Mouse (Mus musculus): Measurements from ENCODE around the gene Scd2. TPM values are rescaled to one million over a fixed set of nuclear protein-coding genes. Genes with fewer than 3 reads are reported as not detected.

The Scd2 gene
- polyA plus RNA-seq, 1 experiment from 2014 or later = 424 TPM

GRCm38 (mm10) chr19:44287415-44288110, 5.9 kb upstream of the Scd2 start:
- Histone ChIP-seq H3K36me3 (ENCODE audit: control insufficient read depth, insufficient read depth, low read length) (no peaks in the 10 kb centered on the region), H3K4me1 (ENCODE audit: control insufficient read depth, insufficient read depth, low read length) (peaks cover 26% of the 10 kb centered on the region), H3K9me3 (ENCODE audit: control insufficient read depth, low read length) (no peaks in the 10 kb centered on the region), H3K9ac (ENCODE audit: low read length) (no peak overlapping the region), H3K27ac (ENCODE audit: low read depth, low read length) (no peak overlapping the region), H3K27me3 (ENCODE audit: control insufficient read depth, insufficient read depth, low read length) (no peaks in the 10 kb centered on the region), H3K4me2 (ENCODE audit: low read depth) (no peak overlapping the region), H3K4me3 (ENCODE audit: low read depth, low read length) (no peak overlapping the region)
- no peak for DNase-seq (ENCODE audit: low spot score)
- ATAC-seq (ENCODE audit: insufficient read depth, low FRiP score, low TSS enrichment) = no peak
- WGBS = 87% methylated on average over 11 of the region's 11 CpGs

- Histone ChIP-seq H3K9ac (ENCODE audit: low read length) (no peak overlapping the region), H3K27ac (ENCODE audit: low read depth, low read length) (peak overlapping the region; percentile 98), H3K4me2 (ENCODE audit: low read depth) (peak overlapping the region; percentile 72; the same call in 1 of the 2 replicates), H3K4me3 (ENCODE audit: low read depth, low read length) (peak overlapping the region; percentile 68; the same call in 1 of the 2 replicates), H3K9me3 (ENCODE audit: control insufficient read depth, low read length) (no peaks in the 10 kb centered on the region), H3K27me3 (ENCODE audit: control insufficient read depth, insufficient read depth, low read length) (no peaks in the 10 kb centered on the region), H3K36me3 (ENCODE audit: control insufficient read depth, insufficient read depth, low read length) (peaks cover 14% of the 10 kb centered on the region), H3K4me1 (ENCODE audit: control insufficient read depth, insufficient read depth, low read length) (peaks cover 26% of the 10 kb centered on the region)
- no peak for ATAC-seq (ENCODE audit: insufficient read depth, low FRiP score, low TSS enrichment)
- 74% methylated on average over 2 of the region's 2 CpGs for WGBS
- DNase-seq (ENCODE audit: low spot score) = no peak
Observed at GRCm38 (mm10) chr19:44292083-44292482, 1.4 kb upstream of the Scd2 start.

DNA sequence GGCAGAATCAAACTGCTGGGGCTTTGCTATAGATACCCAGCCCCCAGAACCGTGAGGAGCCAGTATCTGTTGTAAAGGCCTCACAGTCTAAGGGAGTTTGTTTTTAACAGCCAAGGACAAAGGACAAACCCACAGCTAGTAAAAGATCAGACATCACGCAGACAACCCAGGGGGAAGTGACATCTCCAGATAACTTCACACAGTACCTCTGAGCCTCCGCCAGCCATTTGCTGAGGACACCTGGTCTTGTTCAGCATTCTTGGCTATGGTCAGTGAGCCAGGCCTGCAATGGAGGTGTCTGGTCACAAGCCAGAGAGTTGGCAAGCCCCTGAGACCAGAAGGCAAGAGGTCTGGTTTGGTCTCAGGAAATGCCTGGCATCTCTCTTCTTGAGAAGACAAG, 991 bp upstream of the Scd2 start:
- ATAC-seq (ENCODE audit: insufficient read depth, low FRiP score, low TSS enrichment) = no peak
- Histone ChIP-seq H3K36me3 (ENCODE audit: control insufficient read depth, insufficient read depth, low read length) (peaks cover 15% of the 10 kb centered on the region), H3K9ac (ENCODE audit: low read length) (no peak overlapping the region; the same call in 1 of the 2 replicates), H3K27ac (ENCODE audit: low read depth, low read length) (peak overlapping the region; percentile 98), H3K27me3 (ENCODE audit: control insufficient read depth, insufficient read depth, low read length) (no peaks in the 10 kb centered on the region), H3K4me1 (ENCODE audit: control insufficient read depth, insufficient read depth, low read length) (peaks cover 30% of the 10 kb centered on the region), H3K4me2 (ENCODE audit: low read depth) (peak overlapping the region; percentile 72), H3K9me3 (ENCODE audit: control insufficient read depth, low read length) (no peaks in the 10 kb centered on the region), H3K4me3 (ENCODE audit: low read depth, low read length) (peak overlapping the region; percentile 68)
- DNase-seq (ENCODE audit: low spot score) = no peak
- 54% methylated on average over 3 of the region's 3 CpGs for WGBS

DNA sequence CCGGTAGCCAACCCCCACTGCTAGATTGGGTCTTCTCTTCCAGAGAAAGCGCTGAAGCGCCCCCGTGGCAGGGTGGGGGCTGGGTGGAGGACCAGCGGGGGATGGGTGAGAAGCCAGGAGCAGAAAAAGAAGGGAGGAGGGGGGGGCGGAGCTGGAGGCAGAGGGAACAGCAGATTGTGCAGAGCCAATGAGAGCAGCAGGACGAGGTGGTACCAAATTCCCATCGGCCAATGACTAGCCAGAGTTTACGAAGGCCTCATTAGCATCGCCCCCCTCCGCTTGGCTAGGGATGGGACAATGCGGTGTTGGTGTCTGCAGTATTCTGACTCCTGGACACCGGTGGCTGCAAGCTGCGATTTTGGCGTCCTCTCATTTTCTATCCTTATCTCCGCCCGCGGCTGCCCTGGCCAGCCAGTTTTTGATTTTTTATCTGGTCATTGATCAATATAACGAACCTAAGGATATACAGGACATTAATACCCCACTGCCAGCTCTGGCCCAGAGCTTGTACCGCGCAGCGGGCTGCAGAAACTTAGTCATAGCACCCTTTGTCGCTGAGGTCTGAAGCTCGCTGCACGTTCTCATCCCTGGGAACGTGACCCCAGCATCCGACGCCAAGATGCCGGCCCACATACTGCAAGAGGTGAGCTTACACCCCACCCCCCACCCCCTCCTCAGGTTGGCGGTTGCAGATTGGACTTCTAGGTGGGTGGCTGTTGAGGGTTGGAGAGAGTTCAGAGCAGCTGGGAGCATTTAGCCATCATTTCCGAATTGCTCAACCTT, 486 bp downstream of the Scd2 start:
- peak; percentile 97 for ATAC-seq (ENCODE audit: insufficient read depth, low FRiP score, low TSS enrichment)
- DNase-seq (ENCODE audit: low spot score) = peak; percentile 95
- peak overlapping the region; percentile 98 for H3K27ac ChIP-seq (ENCODE audit: low read depth, low read length)
- no peaks in the 10 kb centered on the region for H3K27me3 ChIP-seq (ENCODE audit: control insufficient read depth, insufficient read depth, low read length)
- H3K36me3 ChIP-seq (ENCODE audit: control insufficient read depth, insufficient read depth, low read length) = peaks cover 27% of the 10 kb centered on the region
- 0% methylated on average over 30 of the region's 31 CpGs for WGBS
- peak overlapping the region; percentile 68 for H3K4me3 ChIP-seq (ENCODE audit: low read depth, low read length)
- peak overlapping the region; percentile 93 for H3K9ac ChIP-seq (ENCODE audit: low read length)
- H3K4me1 ChIP-seq (ENCODE audit: control insufficient read depth, insufficient read depth, low read length) = peaks cover 44% of the 10 kb centered on the region
- H3K4me2 ChIP-seq (ENCODE audit: low read depth) = peak overlapping the region; percentile 79
- no peaks in the 10 kb centered on the region for H3K9me3 ChIP-seq (ENCODE audit: control insufficient read depth, low read length)

GRCm38 (mm10) chr19:44294588-44295041, 1.1 kb downstream of the Scd2 start:
- H3K4me1 ChIP-seq (ENCODE audit: control insufficient read depth, insufficient read depth, low read length) = peaks cover 48% of the 10 kb centered on the region
- under 1% methylated on average over 14 of the region's 14 CpGs for WGBS

GRCm38 (mm10) chr19:44295251-44295650, 1.8 kb downstream of the Scd2 start:
- peak overlapping the region; percentile 68 for H3K4me3 ChIP-seq (ENCODE audit: low read depth, low read length)
- peaks cover 34% of the 10 kb centered on the region for H3K36me3 ChIP-seq (ENCODE audit: control insufficient read depth, insufficient read depth, low read length)
- H3K4me1 ChIP-seq (ENCODE audit: control insufficient read depth, insufficient read depth, low read length) = peaks cover 52% of the 10 kb centered on the region
- H3K27ac ChIP-seq (ENCODE audit: low read depth, low read length) = no peak overlapping the region
- H3K9ac ChIP-seq (ENCODE audit: low read length) = peak overlapping the region; percentile 93
- ATAC-seq (ENCODE audit: insufficient read depth, low FRiP score, low TSS enrichment) (no peak), DNase-seq (ENCODE audit: low spot score) (no peak)
- H3K27me3 ChIP-seq (ENCODE audit: control insufficient read depth, insufficient read depth, low read length) = no peaks in the 10 kb centered on the region
- H3K9me3 ChIP-seq (ENCODE audit: control insufficient read depth, low read length) = no peaks in the 10 kb centered on the region
- WGBS = 7% methylated on average over 3 of the region's 3 CpGs
- peak overlapping the region; percentile 79 for H3K4me2 ChIP-seq (ENCODE audit: low read depth)

More at GRCm38 (mm10) chr19:44294588-44295041, 1.1 kb downstream of the Scd2 start:
- peak overlapping the region; percentile 68 for H3K4me3 ChIP-seq (ENCODE audit: low read depth, low read length)
- DNase-seq (ENCODE audit: low spot score) (peak; percentile 87), ATAC-seq (ENCODE audit: insufficient read depth, low FRiP score, low TSS enrichment) (peak; percentile 63)
- H3K27me3 ChIP-seq (ENCODE audit: control insufficient read depth, insufficient read depth, low read length) = no peaks in the 10 kb centered on the region
- peak overlapping the region; percentile 79 for H3K4me2 ChIP-seq (ENCODE audit: low read depth)
- H3K9me3 ChIP-seq (ENCODE audit: control insufficient read depth, low read length) = no peaks in the 10 kb centered on the region
- H3K36me3 ChIP-seq (ENCODE audit: control insufficient read depth, insufficient read depth, low read length) = peaks cover 31% of the 10 kb centered on the region
- peak overlapping the region; percentile 98 for H3K27ac ChIP-seq (ENCODE audit: low read depth, low read length)
- H3K9ac ChIP-seq (ENCODE audit: low read length) = peak overlapping the region; percentile 93

- peaks cover 57% of the 10 kb centered on the region for H3K4me1 ChIP-seq (ENCODE audit: control insufficient read depth, insufficient read depth, low read length)
- no peaks in the 10 kb centered on the region for H3K27me3 ChIP-seq (ENCODE audit: control insufficient read depth, insufficient read depth, low read length)
- H3K4me2 ChIP-seq (ENCODE audit: low read depth) = peak overlapping the region; percentile 79
- H3K27ac ChIP-seq (ENCODE audit: low read depth, low read length) = 0 out of 2 replicates have a peak overlapping the region, but pooled peaks have one; percentile 44
- peak; percentile 17; the same call in 1 of the 2 replicates for ATAC-seq (ENCODE audit: insufficient read depth, low FRiP score, low TSS enrichment)
- peaks cover 38% of the 10 kb centered on the region for H3K36me3 ChIP-seq (ENCODE audit: control insufficient read depth, insufficient read depth, low read length)
- H3K9me3 ChIP-seq (ENCODE audit: control insufficient read depth, low read length) = no peaks in the 10 kb centered on the region
- peak overlapping the region; percentile 93 for H3K9ac ChIP-seq (ENCODE audit: low read length)
- peak; percentile 82 for DNase-seq (ENCODE audit: low spot score)
- H3K4me3 ChIP-seq (ENCODE audit: low read depth, low read length) = peak overlapping the region; percentile 68
- WGBS = 3% methylated on average over 4 of the region's 4 CpGs
Observed at GRCm38 (mm10) chr19:44295741-44296140, 2.3 kb downstream of the Scd2 start.

GRCm38 (mm10) chr19:44296186-44296585, 2.7 kb downstream of the Scd2 start:
- Histone ChIP-seq H3K27ac (ENCODE audit: low read depth, low read length) (no peak overlapping the region), H3K4me2 (ENCODE audit: low read depth) (peak overlapping the region; percentile 79), H3K4me3 (ENCODE audit: low read depth, low read length) (peak overlapping the region; percentile 68), H3K27me3 (ENCODE audit: control insufficient read depth, insufficient read depth, low read length) (no peaks in the 10 kb centered on the region), H3K9me3 (ENCODE audit: control insufficient read depth, low read length) (no peaks in the 10 kb centered on the region), H3K4me1 (ENCODE audit: control insufficient read depth, insufficient read depth, low read length) (peaks cover 57% of the 10 kb centered on the region), H3K36me3 (ENCODE audit: control insufficient read depth, insufficient read depth, low read length) (peaks cover 43% of the 10 kb centered on the region), H3K9ac (ENCODE audit: low read length) (peak overlapping the region; percentile 93)
- 37% methylated on average over 7 of the region's 7 CpGs for WGBS
- ATAC-seq (ENCODE audit: insufficient read depth, low FRiP score, low TSS enrichment) (no peak), DNase-seq (ENCODE audit: low spot score) (no peak)
